Mouse (Mus musculus): ENCODE measurements around the gene Thnsl1.
"Not testable (repeated sequence)": the region's sequence is repeated elsewhere in the genome, so short reads cannot be mapped to it uniquely, and the experiment has no call there.

The Thnsl1 gene

DNA sequence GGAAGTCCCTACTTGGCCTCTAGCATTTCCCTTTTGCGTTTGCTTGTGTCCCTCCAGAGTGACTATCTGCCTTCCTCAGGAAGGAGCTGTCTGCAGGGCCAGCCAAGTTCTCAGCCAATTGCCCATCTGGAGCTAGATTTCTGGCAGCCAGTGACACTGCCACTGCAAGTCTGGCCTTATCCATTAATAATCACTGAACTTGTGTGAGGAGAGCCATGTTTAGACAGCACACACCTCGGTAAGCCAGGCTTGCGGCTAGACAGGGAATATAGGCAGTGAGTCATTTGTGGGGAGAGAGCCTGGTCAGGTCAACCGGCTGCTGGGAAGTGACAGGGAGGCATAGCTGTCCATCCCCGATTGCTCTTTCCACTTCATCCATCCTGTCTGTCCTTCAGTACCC is 31.3 kb downstream of the Thnsl1 start:
- DNase-seq (ENCODE audit: low spot score), result no peak

DNA sequence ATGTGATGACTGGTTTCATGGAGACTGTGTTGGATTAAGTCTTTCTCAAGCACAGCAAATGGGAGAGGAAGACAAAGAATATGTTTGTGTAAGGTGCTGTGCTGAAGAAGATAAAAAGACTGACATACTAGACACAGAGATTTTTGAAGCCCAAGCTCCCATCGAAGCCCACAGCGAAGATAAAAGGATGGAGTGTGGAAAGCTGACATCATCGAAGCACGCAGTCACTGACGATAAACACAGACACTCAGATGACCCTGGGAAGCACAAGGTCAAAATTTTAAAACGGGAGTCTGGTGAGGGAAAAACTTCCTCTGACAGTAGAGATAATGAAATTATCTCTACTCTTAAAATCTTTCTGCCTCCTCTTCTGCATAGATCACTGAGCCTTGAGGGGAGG is 38.6 kb downstream of the Thnsl1 start:
- DNase-seq (ENCODE audit: low spot score), result not testable (repeated sequence)

- DNase-seq (ENCODE audit: low spot score), result no peak
Observed at GRCm38 (mm10) chr2:21244986-21245385, 39.5 kb downstream of the Thnsl1 start.

DNA sequence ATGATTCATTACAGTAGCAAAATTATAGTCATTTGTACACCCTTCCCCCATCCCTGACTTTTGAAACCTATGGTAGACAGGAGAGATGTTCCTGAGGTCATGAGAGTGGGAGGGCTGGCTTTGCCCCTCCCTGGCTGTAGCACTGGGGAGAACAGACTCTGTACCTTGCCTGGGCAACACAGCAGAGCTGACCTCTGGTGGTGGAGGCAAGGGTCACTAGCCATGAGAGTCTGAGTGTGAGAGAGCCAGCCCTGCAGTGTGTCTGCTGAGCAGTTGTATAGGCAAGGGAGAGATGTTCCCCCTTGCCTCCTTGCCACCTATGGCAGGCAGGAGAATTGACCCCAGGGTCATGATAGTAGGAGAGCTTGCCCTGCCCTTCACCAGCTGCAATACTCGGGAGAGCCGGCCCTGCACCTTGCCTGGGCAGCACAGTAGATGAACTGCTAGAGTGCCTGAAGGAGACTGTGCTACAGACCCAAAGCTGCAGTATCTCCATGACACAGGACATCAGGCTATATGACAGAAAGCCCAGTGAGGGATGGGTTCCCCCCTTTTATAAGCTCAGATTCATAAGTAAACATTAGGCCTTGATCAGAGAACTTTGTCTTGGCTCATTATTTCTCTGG is 40.1 kb downstream of the Thnsl1 start:
- DNase-seq (ENCODE audit: low spot score), result no peak

- DNase-seq (ENCODE audit: low spot score), result no peak
Observed at GRCm38 (mm10) chr2:21253644-21254043, 48.1 kb downstream of the Thnsl1 start.

GRCm38 (mm10) chr2:21254308-21254707 is 48.8 kb downstream of the Thnsl1 start:
- DNase-seq (ENCODE audit: low spot score), result no peak

DNA sequence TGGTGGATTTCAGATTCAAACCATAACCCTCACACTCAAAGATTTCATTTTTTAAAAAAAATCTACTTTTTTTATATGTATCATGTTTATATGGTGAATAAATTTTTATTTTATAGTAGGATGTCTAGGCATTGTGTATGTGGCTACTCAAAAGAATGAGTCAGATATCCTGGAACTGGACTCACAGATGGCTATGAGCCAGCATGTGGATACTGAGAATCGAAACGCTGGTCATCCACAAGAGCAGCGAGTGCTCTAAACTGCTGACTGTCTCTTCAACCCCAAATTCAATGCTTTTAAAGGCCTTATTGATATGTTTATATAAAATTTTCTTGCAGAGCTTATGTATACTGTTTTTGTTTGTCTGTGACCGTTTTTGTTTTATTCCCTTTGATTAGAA is 52.8 kb downstream of the Thnsl1 start:
- DNase-seq (ENCODE audit: low spot score), result no peak

DNA sequence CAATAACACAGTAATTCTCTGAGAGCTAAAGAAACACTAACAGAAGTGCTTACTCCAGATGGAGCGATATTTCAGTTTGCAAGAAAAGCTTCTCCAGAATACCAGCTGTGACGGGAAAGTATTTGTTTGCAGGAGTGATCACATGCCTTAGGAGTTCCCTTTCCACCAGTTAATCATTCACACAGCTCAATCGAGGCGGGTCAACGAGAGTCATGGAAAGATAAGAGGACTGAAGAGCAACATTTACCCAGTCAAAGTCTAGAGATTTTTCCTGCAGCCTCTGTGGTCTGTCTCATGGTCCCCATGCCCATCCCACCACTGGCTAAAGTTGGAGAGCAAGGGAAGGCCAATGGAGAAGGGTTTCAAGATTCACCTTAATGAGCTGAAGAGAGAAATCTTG is 53.6 kb downstream of the Thnsl1 start:
- DNase-seq (ENCODE audit: low spot score), result no peak

DNA sequence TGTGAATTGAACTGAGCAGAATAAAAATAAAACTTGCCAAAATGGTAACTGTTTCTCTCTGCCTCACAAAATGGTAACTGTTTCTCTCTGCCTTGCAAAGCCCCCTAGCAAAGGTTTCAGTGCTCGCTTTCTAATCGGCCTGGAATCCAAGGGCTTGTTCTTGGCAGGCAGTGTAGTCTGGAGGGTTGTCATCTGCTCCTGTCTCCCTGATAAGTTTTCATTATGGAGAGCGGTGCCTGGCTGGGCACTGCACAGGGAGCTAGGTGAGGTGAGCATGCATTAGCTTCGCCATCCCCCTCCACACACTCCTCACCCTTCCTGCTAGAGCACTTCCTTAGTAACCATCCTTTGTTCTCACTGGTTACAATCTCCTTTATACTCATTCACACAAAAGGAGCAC is 54.5 kb downstream of the Thnsl1 start:
- DNase-seq (ENCODE audit: low spot score), result no peak

DNA sequence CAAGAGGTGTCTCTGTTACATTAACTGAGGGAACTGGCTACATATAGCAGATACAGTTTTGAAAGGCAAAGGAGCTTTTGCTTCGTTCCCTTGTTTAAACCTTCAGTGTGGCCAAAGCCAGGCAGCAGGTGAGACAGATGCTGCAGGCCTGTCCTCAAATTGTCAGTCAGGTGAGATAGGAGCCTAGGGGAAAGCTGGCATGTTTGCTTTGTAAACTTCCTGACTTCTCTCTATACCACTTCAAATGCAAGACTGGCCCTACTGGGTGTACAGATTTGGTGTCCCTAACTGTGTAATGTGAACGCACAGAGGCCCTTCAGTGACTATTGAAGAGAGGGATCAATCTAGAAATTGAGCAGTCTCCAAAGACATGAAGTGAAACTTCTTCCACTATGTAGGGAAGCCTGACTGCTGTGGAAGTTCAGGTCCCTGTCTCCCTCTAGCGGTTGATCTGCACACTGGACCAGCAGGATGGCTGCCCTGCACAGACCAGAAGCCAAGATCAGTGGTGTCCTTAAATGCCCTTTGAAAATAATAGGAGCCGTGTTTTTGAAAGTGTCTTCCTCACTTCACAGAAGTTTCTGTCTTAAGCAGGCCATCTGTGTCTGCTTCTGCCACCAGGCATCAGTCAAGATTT is 56.0 kb downstream of the Thnsl1 start:
- DNase-seq (ENCODE audit: low spot score), result peak; percentile 45

- no peak for DNase-seq (ENCODE audit: low spot score)
Observed at GRCm38 (mm10) chr2:21264031-21264430, 58.5 kb downstream of the Thnsl1 start.
